Mouse (Mus musculus): ENCODE data around the gene Hoxa11. TPM values are rescaled to one million over a fixed set of nuclear protein-coding genes. Genes with fewer than 3 reads are reported as not detected.
A peak's percentile ranks its signal among the peaks of the same experiment; 100 is the strongest.

Gene Hoxa11
- total RNA-seq (2021): 1 to 10 TPM; 6.0 to 6.6 TPM
- long read RNA-seq, experiment 1, transcript Hoxa11-201 (2 exons, 2,287 nt): major isoform, 13 of 15 reads
- long read RNA-seq, experiment 1, partial matches to known transcripts: 0 of 15 reads
- long read RNA-seq, experiment 1, other reads (novel, unspliced or antisense): 2 of 15 reads
- long read RNA-seq, experiment 2, transcript Hoxa11-201 (2 exons, 2,287 nt): major isoform, 14 of 15 reads
- long read RNA-seq, experiment 2, partial matches to known transcripts: 0 of 15 reads
- long read RNA-seq, experiment 2, other reads (novel, unspliced or antisense): 1 of 15 reads

GRCm38 (mm10) chr6:52245757-52246142 is at the start of gene Hoxa11:
Gene Hoxa11 (minus strand): TSS chr6:52245810.
- DNase-seq (ENCODE audit: low spot score in 2 of 2): no peak

GRCm38 (mm10) chr6:52294616-52295015 is 49.0 kb upstream of the Hoxa11 start:
- DNase-seq (ENCODE audit: low spot score in 2 of 2): no peak

GRCm38 (mm10) chr6:52292328-52292727 is 46.7 kb upstream of the Hoxa11 start:
- DNase-seq (ENCODE audit: low spot score in 2 of 2): no peak

GRCm38 (mm10) chr6:52291021-52291860 is 45.6 kb upstream of the Hoxa11 start:
- no peak for DNase-seq (ENCODE audit: low spot score in 2 of 2)

GRCm38 (mm10) chr6:52290186-52290585 is 44.6 kb upstream of the Hoxa11 start:
- no peak for DNase-seq (ENCODE audit: low spot score in 2 of 2)

GRCm38 (mm10) chr6:52283896-52284295 is 38.3 kb upstream of the Hoxa11 start:
- no peak for DNase-seq (ENCODE audit: low spot score in 2 of 2)

- no peak for DNase-seq (ENCODE audit: low spot score in 2 of 2)
Observed at GRCm38 (mm10) chr6:52281084-52281483, 35.5 kb upstream of the Hoxa11 start.

- no peak for DNase-seq (ENCODE audit: low spot score in 2 of 2)
Observed at GRCm38 (mm10) chr6:52276920-52277319, 31.3 kb upstream of the Hoxa11 start.

GRCm38 (mm10) chr6:52276382-52276781 is 30.8 kb upstream of the Hoxa11 start:
- DNase-seq (ENCODE audit: low spot score in 2 of 2): no peak

- DNase-seq (ENCODE audit: low spot score in 2 of 2): no peak
Observed at GRCm38 (mm10) chr6:52275563-52276280, 30.1 kb upstream of the Hoxa11 start.

- DNase-seq (ENCODE audit: low spot score in 2 of 2): no peak
Observed at GRCm38 (mm10) chr6:52274576-52274975, 29.0 kb upstream of the Hoxa11 start.

GRCm38 (mm10) chr6:52273656-52274280 is 28.2 kb upstream of the Hoxa11 start:
- no peak for DNase-seq (ENCODE audit: low spot score in 2 of 2)

- DNase-seq (ENCODE audit: low spot score in 2 of 2): no peak
Observed at GRCm38 (mm10) chr6:52272766-52273655, 27.4 kb upstream of the Hoxa11 start.

GRCm38 (mm10) chr6:52270494-52271480 is 25.2 kb upstream of the Hoxa11 start:
- DNase-seq (ENCODE audit: low spot score in 2 of 2): peak; percentile 46 to 62

GRCm38 (mm10) chr6:52268756-52269155 is 23.1 kb upstream of the Hoxa11 start:
- no peak for DNase-seq (ENCODE audit: low spot score in 2 of 2)

GRCm38 (mm10) chr6:52268341-52268740 is 22.7 kb upstream of the Hoxa11 start:
- no peak for DNase-seq (ENCODE audit: low spot score in 2 of 2)

- no peak for DNase-seq (ENCODE audit: low spot score in 2 of 2)
Observed at GRCm38 (mm10) chr6:52267691-52268090, 22.1 kb upstream of the Hoxa11 start.

- DNase-seq (ENCODE audit: low spot score in 2 of 2): no peak
Observed at GRCm38 (mm10) chr6:52267221-52267620, 21.6 kb upstream of the Hoxa11 start.

- no peak for DNase-seq (ENCODE audit: low spot score in 2 of 2)
Observed at GRCm38 (mm10) chr6:52266666-52266985, 21.0 kb upstream of the Hoxa11 start.

All from gastrocnemius, postnatal 4 days (tissue).